Mouse (Mus musculus): Measurements from ENCODE around the gene Aldh2. TPM values are rescaled to one million over a fixed set of nuclear protein-coding genes. Genes with fewer than 3 reads are reported as not detected.

Gene Aldh2
- polyA plus RNA-seq, 1 experiment: 225 TPM

- Histone ChIP-seq H3K27me3 (ENCODE audit: control insufficient read depth, insufficient read depth, insufficient read length) (no peaks in the 10 kb centered on the region), H3K4me3 (ENCODE audit: insufficient read depth, poor library complexity, severe bottlenecking) (peak overlapping the region; percentile 63), H3ac (ENCODE audit: control insufficient read depth, insufficient read length, low read depth) (peak overlapping the region; percentile 90), H3K79me2 (ENCODE audit: control insufficient read depth, insufficient read depth) (peaks cover 55% of the 10 kb centered on the region), H3K79me3 (ENCODE audit: low read depth) (peaks cover 34% of the 10 kb centered on the region), H3K36me3 (ENCODE audit: control insufficient read depth, insufficient read depth) (peaks cover 7% of the 10 kb centered on the region)
- TF ChIP-seq USF1 (IDR thresholded peaks at IDR 0.05; ENCODE audit: low read depth): no peak
- no peak for TF ChIP-seq MYOG (IDR thresholded peaks at IDR 0.05; ENCODE audit: control insufficient read depth, extremely low read depth, insufficient read length)
- TF ChIP-seq CTCF (IDR thresholded peaks at IDR 0.05; ENCODE audit: control insufficient read depth, insufficient read depth, insufficient read length): no peak
- no peak for TF ChIP-seq CEBPB (IDR thresholded peaks at IDR 0.05; ENCODE audit: low read depth)
- TF ChIP-seq MAX (IDR thresholded peaks at IDR 0.05): no peak
- TF ChIP-seq FOSL1 (IDR thresholded peaks at IDR 0.05; ENCODE audit: insufficient read depth, low read length, poor library complexity, severe bottlenecking): no peak
- TF ChIP-seq MYOD1 (IDR thresholded peaks at IDR 0.05; ENCODE audit: control insufficient read depth, insufficient read length, low read depth): no peak
Measured at GRCm38 (mm10) chr5:121592816-121593407, 712 bp downstream of the Aldh2 start.

GRCm38 (mm10) chr5:121592064-121592815 lies 1.4 kb downstream of the Aldh2 start:
- TF ChIP-seq MYOG (IDR thresholded peaks at IDR 0.05; ENCODE audit: control insufficient read depth, extremely low read depth, insufficient read length) (no peak), FOSL1 (IDR thresholded peaks at IDR 0.05; ENCODE audit: insufficient read depth, low read length, poor library complexity, severe bottlenecking) (no peak), MYOD1 (IDR thresholded peaks at IDR 0.05; ENCODE audit: control insufficient read depth, insufficient read length, low read depth) (no peak), CTCF (IDR thresholded peaks at IDR 0.05; ENCODE audit: control insufficient read depth, insufficient read depth, insufficient read length) (no peak), MAX (IDR thresholded peaks at IDR 0.05) (no peak), CEBPB (IDR thresholded peaks at IDR 0.05; ENCODE audit: low read depth) (no peak), USF1 (IDR thresholded peaks at IDR 0.05; ENCODE audit: low read depth) (no peak)
- H3K36me3 ChIP-seq (ENCODE audit: control insufficient read depth, insufficient read depth): peaks cover 11% of the 10 kb centered on the region
- peak overlapping the region; percentile 3 for H3ac ChIP-seq (ENCODE audit: control insufficient read depth, insufficient read length, low read depth)
- peaks cover 62% of the 10 kb centered on the region for H3K79me2 ChIP-seq (ENCODE audit: control insufficient read depth, insufficient read depth)
- H3K79me3 ChIP-seq (ENCODE audit: low read depth): peaks cover 41% of the 10 kb centered on the region
- H3K4me3 ChIP-seq (ENCODE audit: insufficient read depth, poor library complexity, severe bottlenecking): peak overlapping the region; percentile 63
- no peaks in the 10 kb centered on the region for H3K27me3 ChIP-seq (ENCODE audit: control insufficient read depth, insufficient read depth, insufficient read length)

GRCm38 (mm10) chr5:121591417-121592063 lies 2.1 kb downstream of the Aldh2 start:
- no peak overlapping the region for H3ac ChIP-seq (ENCODE audit: control insufficient read depth, insufficient read length, low read depth)
- H3K36me3 ChIP-seq (ENCODE audit: control insufficient read depth, insufficient read depth): peaks cover 11% of the 10 kb centered on the region
- no peak overlapping the region for H3K4me3 ChIP-seq (ENCODE audit: insufficient read depth, poor library complexity, severe bottlenecking)
- H3K79me2 ChIP-seq (ENCODE audit: control insufficient read depth, insufficient read depth): peaks cover 69% of the 10 kb centered on the region
- H3K27me3 ChIP-seq (ENCODE audit: control insufficient read depth, insufficient read depth, insufficient read length): no peaks in the 10 kb centered on the region
- TF ChIP-seq MYOD1 (IDR thresholded peaks at IDR 0.05; ENCODE audit: control insufficient read depth, insufficient read length, low read depth) (no peak), CTCF (IDR thresholded peaks at IDR 0.05; ENCODE audit: control insufficient read depth, insufficient read depth, insufficient read length) (no peak), FOSL1 (IDR thresholded peaks at IDR 0.05; ENCODE audit: insufficient read depth, low read length, poor library complexity, severe bottlenecking) (no peak), MYOG (IDR thresholded peaks at IDR 0.05; ENCODE audit: control insufficient read depth, extremely low read depth, insufficient read length) (no peak), USF1 (IDR thresholded peaks at IDR 0.05; ENCODE audit: low read depth) (no peak), CEBPB (IDR thresholded peaks at IDR 0.05; ENCODE audit: low read depth) (no peak), MAX (IDR thresholded peaks at IDR 0.05) (no peak)
- H3K79me3 ChIP-seq (ENCODE audit: low read depth): peaks cover 42% of the 10 kb centered on the region

- no peak overlapping the region for H3K4me3 ChIP-seq (ENCODE audit: insufficient read depth, poor library complexity, severe bottlenecking)
- H3K36me3 ChIP-seq (ENCODE audit: control insufficient read depth, insufficient read depth): peaks cover 11% of the 10 kb centered on the region
- peaks cover 82% of the 10 kb centered on the region for H3K79me2 ChIP-seq (ENCODE audit: control insufficient read depth, insufficient read depth)
- H3K27me3 ChIP-seq (ENCODE audit: control insufficient read depth, insufficient read depth, insufficient read length): no peaks in the 10 kb centered on the region
- H3K79me3 ChIP-seq (ENCODE audit: low read depth): peaks cover 51% of the 10 kb centered on the region
- H3ac ChIP-seq (ENCODE audit: control insufficient read depth, insufficient read length, low read depth): no peak overlapping the region
- TF ChIP-seq MYOD1 (IDR thresholded peaks at IDR 0.05; ENCODE audit: control insufficient read depth, insufficient read length, low read depth): no peak
- no peak for TF ChIP-seq MYOG (IDR thresholded peaks at IDR 0.05; ENCODE audit: control insufficient read depth, extremely low read depth, insufficient read length)
- no peak for TF ChIP-seq USF1 (IDR thresholded peaks at IDR 0.05; ENCODE audit: low read depth)
Measured at GRCm38 (mm10) chr5:121589928-121590327, 3.7 kb downstream of the Aldh2 start.

- peaks cover 77% of the 10 kb centered on the region for H3K79me2 ChIP-seq (ENCODE audit: control insufficient read depth, insufficient read depth)
- peaks cover 17% of the 10 kb centered on the region for H3K36me3 ChIP-seq (ENCODE audit: control insufficient read depth, insufficient read depth)
- H3K27me3 ChIP-seq (ENCODE audit: control insufficient read depth, insufficient read depth, insufficient read length): no peaks in the 10 kb centered on the region
- H3K79me3 ChIP-seq (ENCODE audit: low read depth): peaks cover 50% of the 10 kb centered on the region
- no peak overlapping the region for H3K4me3 ChIP-seq (ENCODE audit: insufficient read depth, poor library complexity, severe bottlenecking)
- TF ChIP-seq USF1 (IDR thresholded peaks at IDR 0.05; ENCODE audit: low read depth) (no peak), MYOG (IDR thresholded peaks at IDR 0.05; ENCODE audit: control insufficient read depth, extremely low read depth, insufficient read length) (no peak), MYOD1 (IDR thresholded peaks at IDR 0.05; ENCODE audit: control insufficient read depth, insufficient read length, low read depth) (no peak), FOSL1 (IDR thresholded peaks at IDR 0.05; ENCODE audit: insufficient read depth, low read length, poor library complexity, severe bottlenecking) (no peak), CEBPB (IDR thresholded peaks at IDR 0.05; ENCODE audit: low read depth) (no peak), CTCF (IDR thresholded peaks at IDR 0.05; ENCODE audit: control insufficient read depth, insufficient read depth, insufficient read length) (no peak), MAX (IDR thresholded peaks at IDR 0.05) (no peak)
- H3ac ChIP-seq (ENCODE audit: control insufficient read depth, insufficient read length, low read depth): no peak overlapping the region
Measured at GRCm38 (mm10) chr5:121586400-121587039, 7.1 kb downstream of the Aldh2 start.

Data from C2C12 (cell line).